Mouse (Mus musculus) olfactory bulb, adult 2 months (tissue): Measurements from ENCODE around the gene Spats2l. TPM values are rescaled to one million over a fixed set of nuclear protein-coding genes. Genes with fewer than 3 reads are reported as not detected.

Experiments
- H3K27ac ChIP-seq: fragments of 200-500 bp; 2 replicates; pipeline ENCODE4 v1.5.1; 2012; ENCODE audit warnings: low read depth, low read length; ENCODE audit not compliant: insufficient read depth
- H3K4me1 ChIP-seq: fragments of 200-500 bp; 2 replicates; pipeline ENCODE4 v1.6.1; 2012; ENCODE audit warnings: low read length; ENCODE audit not compliant: control insufficient read depth, insufficient read depth
- H3K4me3 ChIP-seq: fragments of 200-500 bp; 2 replicates; pipeline ENCODE4 v1.5.1; 2012; ENCODE audit warnings: mild to moderate bottlenecking, low read depth, low read length, moderate library complexity; ENCODE audit not compliant: insufficient read depth
- CTCF ChIP-seq: fragments of 200-500 bp; IDR thresholded peaks from 2 replicates; pipeline ENCODE4 v1.5.1; 2012; ENCODE audit warnings: low read depth, mild to moderate bottlenecking, low read length, moderate library complexity; ENCODE audit not compliant: insufficient read depth
- POLR2A ChIP-seq: fragments of 200-500 bp; IDR thresholded peaks from 2 replicates; pipeline ENCODE4 v1.6.1; 2012; ENCODE audit warnings: mild to moderate bottlenecking, low read depth, low read length, moderate library complexity; ENCODE audit not compliant: insufficient read depth
- WGBS: fragments of 180-500 bp; shearing (Covaris S2); methylation state at CpG from one replicate; pipeline ENCODE4 v1.1.7; 2018; 5-methylcytosine and 5-hydroxymethylcytosine counted together
- polyA plus RNA-seq: library from polyadenylated mRNA; stranded (reverse); fragments of >200 nt; gene quantifications from 2 replicates; pipeline ENCODE4 v1.2.4, GENCODE M21; 2012; ENCODE audit warnings: low replicate concordance; ENCODE audit not compliant: missing spikeins, insufficient read depth, insufficient read length

The Spats2l gene
- polyA plus RNA-seq, 1 experiment, result not detected

- Histone ChIP-seq H3K4me1 (peaks cover 4% of the 10 kb centered on the region; the same call in 1 of the 2 replicates), H3K27ac (no peak overlapping the region), H3K4me3 (no peak overlapping the region)
- TF ChIP-seq POLR2A (no peak), CTCF (no peak)
- 68% methylated on average over 4 of the region's 4 CpGs for WGBS
These were observed 36.3 kb downstream of the Spats2l start for GRCm38 (mm10) chr1:57810221-57810620.

- Histone ChIP-seq H3K27ac (no peak overlapping the region), H3K4me3 (no peak overlapping the region), H3K4me1 (no peaks in the 10 kb centered on the region)
- TF ChIP-seq POLR2A (no peak), CTCF (no peak)
- WGBS, result 71% methylated on average over 2 of the region's 2 CpGs
These were observed 43.1 kb downstream of the Spats2l start for GRCm38 (mm10) chr1:57817103-57817502.

- 61% methylated on average over 6 of the region's 6 CpGs for WGBS
- TF ChIP-seq POLR2A, result no peak
- TF ChIP-seq CTCF, result no peak
- H3K4me1 ChIP-seq, result no peaks in the 10 kb centered on the region
- H3K4me3 ChIP-seq, result no peak overlapping the region
- no peak overlapping the region for H3K27ac ChIP-seq
These were observed 46.6 kb downstream of the Spats2l start for GRCm38 (mm10) chr1:57820428-57820997.

- no peaks in the 10 kb centered on the region for H3K4me1 ChIP-seq
- no peak for TF ChIP-seq CTCF
- no peak for TF ChIP-seq POLR2A
- 77% methylated on average over 17 of the region's 17 CpGs for WGBS
- no peak overlapping the region for H3K27ac ChIP-seq
- H3K4me3 ChIP-seq, result no peak overlapping the region
These were observed 51.2 kb downstream of the Spats2l start for GRCm38 (mm10) chr1:57824966-57825759.

DNA sequence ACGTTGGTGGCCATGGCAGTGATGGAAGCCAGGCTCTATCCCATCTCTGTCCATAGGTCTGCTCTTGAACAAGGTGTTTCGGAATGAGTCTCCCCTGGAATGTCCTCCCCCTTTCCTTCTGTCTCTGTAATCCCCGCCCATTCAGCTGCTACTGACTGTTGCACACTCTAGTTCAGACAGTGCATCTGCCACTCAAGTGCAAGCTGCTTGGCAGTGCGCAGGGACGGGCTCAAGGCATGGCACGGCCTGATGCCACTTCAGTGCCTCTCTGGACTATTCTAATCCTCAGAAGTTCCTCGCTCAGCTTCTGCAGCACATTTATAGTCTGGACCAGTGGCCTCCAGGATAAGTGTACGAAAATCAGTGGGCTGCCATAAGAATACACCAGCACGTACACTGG lies 52.3 kb downstream of the Spats2l start:
- TF ChIP-seq POLR2A (no peak), CTCF (no peak)
- Histone ChIP-seq H3K27ac (no peak overlapping the region), H3K4me3 (no peak overlapping the region), H3K4me1 (no peaks in the 10 kb centered on the region)
- 91% methylated on average over 9 of the region's 9 CpGs for WGBS

GRCm38 (mm10) chr1:57833145-57833544 lies 59.2 kb downstream of the Spats2l start:
- Histone ChIP-seq H3K4me1 (no peaks in the 10 kb centered on the region), H3K27ac (no peak overlapping the region), H3K4me3 (no peak overlapping the region)
- 92% methylated on average over 2 of the region's 2 CpGs for WGBS
- no peak for TF ChIP-seq POLR2A
- no peak for TF ChIP-seq CTCF

DNA sequence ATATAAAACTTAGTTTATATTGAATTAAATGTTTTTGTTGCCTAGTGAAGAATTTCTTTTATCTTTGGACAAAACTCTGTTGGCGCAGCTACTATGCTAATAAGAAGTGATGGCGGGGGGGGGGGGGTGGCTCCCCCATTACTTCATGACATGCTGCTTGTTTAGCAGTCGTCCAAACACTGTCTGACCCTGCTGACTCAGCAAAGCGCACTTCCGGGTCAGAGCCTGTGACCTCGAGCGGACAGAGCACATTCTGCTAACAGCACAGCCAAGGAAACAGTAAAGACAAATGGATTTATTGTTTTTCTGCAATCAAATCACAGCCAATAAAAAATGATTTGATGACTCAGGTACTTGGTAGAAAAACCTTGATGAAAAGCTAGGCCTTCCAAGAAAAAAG lies 61.2 kb downstream of the Spats2l start:
- TF ChIP-seq CTCF, result no peak
- TF ChIP-seq POLR2A, result no peak
- Histone ChIP-seq H3K27ac (no peak overlapping the region), H3K4me3 (no peak overlapping the region), H3K4me1 (no peaks in the 10 kb centered on the region)
- WGBS, result 80% methylated on average over 7 of the region's 7 CpGs

- TF ChIP-seq POLR2A (no peak), CTCF (no peak)
- H3K27ac ChIP-seq, result no peak overlapping the region
- no peaks in the 10 kb centered on the region for H3K4me1 ChIP-seq
- H3K4me3 ChIP-seq, result no peak overlapping the region
- WGBS, result 47% methylated on average over 5 of the region's 5 CpGs
These were observed 62.8 kb downstream of the Spats2l start for GRCm38 (mm10) chr1:57836686-57837317.

GRCm38 (mm10) chr1:57839863-57840262 lies 65.9 kb downstream of the Spats2l start:
- TF ChIP-seq POLR2A (no peak), CTCF (no peak)
- Histone ChIP-seq H3K27ac (no peak overlapping the region), H3K4me3 (no peak overlapping the region), H3K4me1 (no peaks in the 10 kb centered on the region)
- 86% methylated on average over 6 of the region's 6 CpGs for WGBS
